Mouse (Mus musculus) heart, postnatal 0 days (tissue): ENCODE measurements around the gene Zfp626. TPM values are rescaled to one million over a fixed set of nuclear protein-coding genes. Genes with fewer than 3 reads are reported as not detected.
"Not testable (repeated sequence)": the region's sequence is repeated elsewhere in the genome, so short reads cannot be mapped to it uniquely, and the experiment has no call there.

Experiments
- ATAC-seq: fragments of 200-750 bp; cut with Nextera tagmentation; 2 replicates; pipeline ENCODE4 v1.8.0; 2017; ENCODE audit warnings: low read depth, moderate number of reproducible peaks, moderate library complexity; ENCODE audit not compliant: insufficient read depth
- DNase-seq: peaks from one replicate; pipeline ENCODE4 v3.0.0-alpha.2; 2016; ENCODE audit warnings: low spot score
- H3K27ac ChIP-seq: fragments of 300-500 bp; sonication (generic); 2 replicates; pipeline ENCODE4 v1.5.1; 2014; ENCODE audit warnings: low read depth, mild to moderate bottlenecking
- H3K27me3 ChIP-seq: fragments of 300-500 bp; sonication (generic); 2 replicates; pipeline ENCODE4 v1.6.1; 2014; ENCODE audit warnings: low read length, mixed read lengths; ENCODE audit not compliant: control insufficient read depth, insufficient read depth
- H3K36me3 ChIP-seq: fragments of 300-500 bp; sonication (generic); replicated peaks from 2 replicates; pipeline ENCODE4 v1.6.1; 2014; ENCODE audit warnings: low read length, mixed read lengths; ENCODE audit not compliant: control insufficient read depth, insufficient read depth
- H3K4me1 ChIP-seq: fragments of 300-500 bp; sonication (generic); 2 replicates; pipeline ENCODE4 v1.6.1; 2014; ENCODE audit warnings: antibody characterized with exemption; ENCODE audit not compliant: control insufficient read depth, insufficient read depth
- H3K4me2 ChIP-seq: fragments of 300-500 bp; sonication (generic); 2 replicates; pipeline ENCODE4 v1.6.1; 2014; ENCODE audit warnings: low read depth, mild to moderate bottlenecking, low read length, moderate library complexity
- H3K4me3 ChIP-seq: fragments of 300-500 bp; sonication (generic); 2 replicates; pipeline ENCODE4 v1.5.1; 2014; ENCODE audit warnings: low read depth, low read length
- H3K9ac ChIP-seq: fragments of 300-500 bp; sonication (generic); replicated peaks from 2 replicates; pipeline ENCODE4 v1.6.1; 2014; ENCODE audit warnings: low read depth, low read length, mixed read lengths
- H3K9me3 ChIP-seq: fragments of 300-500 bp; sonication (generic); replicated peaks from 2 replicates; pipeline ENCODE4 v1.6.1; 2016; ENCODE audit warnings: low read length; ENCODE audit not compliant: control insufficient read depth
- CTCF ChIP-seq: IDR thresholded peaks from 2 replicates; pipeline ENCODE4 v1.5.1; 2016; ENCODE audit warnings: antibody characterized with exemption, control low read depth, low read depth
- EP300 ChIP-seq: IDR thresholded peaks from 2 replicates; pipeline ENCODE4 v1.6.1; 2016; ENCODE audit warnings: antibody characterized with exemption, low read depth
- WGBS: fragments of 180-500 bp; shearing (Covaris S2); extraction: QIAGEN DNeasy Blood & Tissue Kit; methylation state at CpG from one replicate; pipeline ENCODE4 v1.1.7; 2014; 5-methylcytosine and 5-hydroxymethylcytosine counted together
- polyA plus RNA-seq: library from polyadenylated mRNA; unstranded; fragments of >200 nt; fragmentation: Nextera tagmentation; extraction: Ambion mirVana; gene quantifications from 2 replicates; pipeline ENCODE4 v1.2.1, GENCODE M21; 2015
- total RNA-seq: library from RNA; depleted of rRNA; stranded (reverse); fragments of >200 nt; gene quantifications from 2 replicates; pipeline ENCODE4 v1.2.3, GENCODE M21; 2014; ENCODE audit warnings: low replicate concordance; rRNA removed

Gene Zfp626
- total RNA-seq = 2.6 and 22.2 TPM in 2 replicates
- polyA plus RNA-seq = 0.91 and 1.0 TPM in 2 replicates

DNA sequence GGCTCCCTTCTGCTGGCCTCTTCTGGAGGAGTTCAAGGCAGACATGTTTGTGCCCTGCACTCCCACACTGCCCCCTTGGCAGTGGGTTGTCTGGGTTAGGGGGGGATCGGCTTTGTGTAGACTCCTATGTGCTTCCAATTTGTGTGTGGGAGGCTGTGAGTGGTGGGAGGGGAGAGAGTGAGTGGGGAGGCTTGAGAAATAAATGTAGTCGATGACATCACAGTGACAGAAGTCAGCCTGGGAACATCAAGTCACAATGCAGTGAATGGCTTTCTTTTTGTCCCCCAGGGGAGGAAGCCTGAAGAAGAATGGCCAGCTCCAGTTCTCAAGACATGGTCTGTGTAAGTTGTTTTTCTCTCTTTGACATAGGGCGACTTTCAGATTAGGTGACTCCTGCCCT is at the start of gene Zfp626:
Gene Zfp626, plus strand, starts transcription at position 301 of the 400 bp plus-strand sequence.
- H3K4me3 ChIP-seq, H3K4me2 ChIP-seq, H3K9ac ChIP-seq, H3K9me3 ChIP-seq, H3K27ac ChIP-seq, H3K4me1 ChIP-seq, DNase-seq, H3K27me3 ChIP-seq, ATAC-seq: not testable (repeated sequence)
- peaks cover 27% of the 10 kb centered on the region for H3K36me3 ChIP-seq
- 80% methylated on average over 3 of the region's 3 CpGs for WGBS

DNA sequence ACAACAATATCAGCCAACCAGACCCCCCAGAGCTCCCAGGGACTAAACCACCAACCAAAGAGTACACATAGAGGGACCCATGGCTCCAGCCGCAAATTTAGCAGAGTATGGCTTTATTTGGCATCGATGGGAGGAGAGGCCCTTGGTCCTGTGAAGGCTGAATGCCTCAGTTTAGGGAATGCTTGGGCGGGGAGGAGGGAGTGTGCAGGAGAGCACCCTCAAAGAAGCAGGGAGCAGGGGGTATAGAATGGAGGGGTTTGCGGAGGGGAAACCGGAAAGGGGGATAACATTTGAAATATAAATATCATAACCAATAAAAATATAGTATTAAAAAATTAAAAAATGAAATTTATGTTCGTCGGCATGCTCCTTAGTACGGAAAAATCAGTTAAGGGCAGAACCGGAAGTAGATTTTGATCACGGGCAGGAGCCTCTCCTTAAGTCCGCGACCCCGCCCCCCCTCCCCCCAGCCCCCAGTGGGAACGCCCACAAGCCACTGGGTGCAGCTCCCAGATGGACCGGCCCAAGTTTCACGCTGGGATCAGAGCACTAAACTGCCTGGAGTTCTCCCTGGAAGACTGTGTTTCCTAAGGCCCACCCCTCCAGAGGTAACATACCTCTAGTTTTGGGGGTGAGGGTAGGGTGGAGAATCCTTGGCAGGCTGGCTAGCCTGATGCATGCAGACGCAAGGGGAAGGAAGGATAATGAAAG is 41.7 kb upstream of the Zfp626 start:
- H3K9ac ChIP-seq = 0 out of 2 replicates have a peak overlapping the region, but pooled peaks have one; percentile 26
- ATAC-seq = no peak
- peak overlapping the region; percentile 23 for H3K4me3 ChIP-seq
- DNase-seq = no peak
- 8% methylated on average over 17 of the region's 17 CpGs for WGBS
- no peak for TF ChIP-seq CTCF
- no peak for TF ChIP-seq EP300
- H3K4me2 ChIP-seq = peak overlapping the region; percentile 50
- H3K9me3 ChIP-seq = no peaks in the 10 kb centered on the region
- no peaks in the 10 kb centered on the region for H3K4me1 ChIP-seq
- H3K27me3 ChIP-seq = no peaks in the 10 kb centered on the region
- H3K27ac ChIP-seq = no peak overlapping the region
- H3K36me3 ChIP-seq = no peaks in the 10 kb centered on the region

DNA sequence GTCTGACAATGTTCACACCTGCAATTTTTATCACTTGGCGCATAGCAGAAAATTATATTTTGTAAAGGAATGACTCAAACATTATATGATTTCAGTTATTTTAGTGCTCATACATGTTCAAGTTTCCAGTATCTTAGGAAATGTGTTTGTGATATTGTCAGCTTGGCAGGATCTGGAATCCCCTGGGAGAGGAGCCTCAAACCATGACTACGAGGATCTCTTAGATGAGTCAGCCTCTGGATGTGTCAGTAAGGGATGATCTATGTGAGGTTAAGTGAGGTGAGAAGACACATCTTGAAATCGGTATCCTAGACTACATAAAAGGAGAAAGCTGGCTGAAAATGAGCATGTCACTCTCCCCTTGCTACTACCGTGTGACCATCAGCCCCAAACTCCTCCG is 17.7 kb upstream of the Zfp626 start:
- 76% methylated on average over 5 of the region's 5 CpGs for WGBS

DNA sequence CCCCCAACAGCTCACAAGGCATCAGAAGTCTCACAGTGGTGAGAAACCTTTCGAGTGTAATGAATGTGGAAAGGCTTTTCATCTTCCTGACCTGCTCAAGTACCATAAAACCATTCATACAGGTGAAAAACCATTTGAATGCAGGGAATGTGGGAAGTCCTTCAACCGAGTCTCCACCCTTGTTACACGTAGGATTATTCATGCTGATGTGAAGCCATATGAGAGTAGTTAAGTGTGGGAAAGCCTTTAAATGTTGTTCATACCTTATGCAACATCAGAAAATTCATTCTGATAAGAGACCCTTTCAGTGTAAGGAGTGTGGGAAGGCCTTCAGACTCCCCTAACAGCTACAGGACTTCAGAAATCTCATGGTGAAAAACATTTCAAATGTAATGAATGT is 13.1 kb upstream of the Zfp626 start:
- not testable (repeated sequence) for H3K9ac ChIP-seq, H3K4me1 ChIP-seq, H3K4me3 ChIP-seq, DNase-seq, H3K4me2 ChIP-seq, H3K27me3 ChIP-seq, H3K36me3 ChIP-seq, H3K9me3 ChIP-seq, H3K27ac ChIP-seq, ATAC-seq
- 60% methylated on average over 2 of the region's 3 CpGs for WGBS

More for the DNA sequence above, 17.7 kb upstream of the Zfp626 start:
- ATAC-seq (no peak), DNase-seq (no peak)
- Histone ChIP-seq H3K27ac (no peak overlapping the region), H3K9ac (no peak overlapping the region), H3K4me3 (no peak overlapping the region), H3K9me3 (peaks cover 15% of the 10 kb centered on the region; the same call in 1 of the 2 replicates), H3K4me2 (no peak overlapping the region), H3K4me1 (no peaks in the 10 kb centered on the region), H3K36me3 (no peaks in the 10 kb centered on the region), H3K27me3 (no peaks in the 10 kb centered on the region)
- TF ChIP-seq EP300 (no peak), CTCF (no peak)

DNA sequence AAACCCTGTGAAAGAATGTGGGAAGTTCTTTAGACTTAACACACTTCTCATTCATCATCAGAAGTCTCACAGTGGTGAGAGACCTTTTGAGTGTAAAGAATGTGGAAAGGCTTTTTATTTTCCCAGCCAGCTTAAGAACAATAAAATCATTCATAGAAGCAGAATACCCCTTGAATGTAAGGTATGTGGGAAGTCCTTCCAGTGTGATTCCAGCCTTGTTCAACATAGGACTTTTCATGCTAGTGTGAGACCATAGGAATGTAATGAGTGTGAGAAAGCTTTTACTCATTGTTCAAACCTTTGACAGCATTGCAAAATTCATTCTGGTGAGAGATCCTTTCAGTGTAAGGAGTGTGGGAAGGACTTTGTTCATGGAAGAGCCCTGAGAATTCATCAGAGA is 12.4 kb upstream of the Zfp626 start:
- no peak for ATAC-seq
- no peaks in the 10 kb centered on the region; the same call in 1 of the 2 replicates for H3K4me1 ChIP-seq
- H3K9me3 ChIP-seq = 0 out of 2 replicates have a peak, but pooled peaks cover 7% of the 10 kb centered on the region
- H3K36me3 ChIP-seq = no peaks in the 10 kb centered on the region
- no peak overlapping the region for H3K9ac ChIP-seq
- no peak for TF ChIP-seq EP300
- TF ChIP-seq CTCF = no peak
- H3K4me3 ChIP-seq = no peak overlapping the region
- no peak overlapping the region for H3K4me2 ChIP-seq
- no peak for DNase-seq
- H3K27me3 ChIP-seq = no peaks in the 10 kb centered on the region
- H3K27ac ChIP-seq = no peak overlapping the region
